Mouse (Mus musculus): ENCODE data around the gene 6430531B16Rik. TPM values are rescaled to one million over a fixed set of nuclear protein-coding genes. Genes with fewer than 3 reads are reported as not detected.

Gene 6430531B16Rik
- polyA plus RNA-seq, 1 experiment from 2014 or later: 0.74 TPM

GRCm38 (mm10) chr7:139967175-139967574 lies 11.4 kb downstream of the 6430531B16Rik start:
- no peak overlapping the region for H3K27ac ChIP-seq (replicated peaks)
- H3K4me3 ChIP-seq: no peak overlapping the region
- no peaks in the 10 kb centered on the region for H3K36me3 ChIP-seq
- peaks cover 21% of the 10 kb centered on the region for H3K4me1 ChIP-seq
- peaks cover 63% of the 10 kb centered on the region for H3K27me3 ChIP-seq (ENCODE audit: low read depth, poor library complexity, severe bottlenecking)
- H3K9me3 ChIP-seq (replicated peaks): no peaks in the 10 kb centered on the region
- 6% methylated on average over 4 of the region's 4 CpGs for WGBS
- no peak for DNase-seq (ENCODE audit: low spot score)

GRCm38 (mm10) chr7:139963814-139964213 lies 14.7 kb downstream of the 6430531B16Rik start:
- Histone ChIP-seq H3K36me3 (no peaks in the 10 kb centered on the region), H3K9me3 (replicated peaks) (no peaks in the 10 kb centered on the region), H3K27me3 (ENCODE audit: low read depth, poor library complexity, severe bottlenecking) (peaks cover 60% of the 10 kb centered on the region), H3K4me1 (peaks cover 11% of the 10 kb centered on the region), H3K27ac (replicated peaks) (no peak overlapping the region), H3K4me3 (no peak overlapping the region)
- 71% methylated on average over 4 of the region's 4 CpGs for whole genome bisulfite sequencing
- DNase-seq (ENCODE audit: low spot score): no peak

- Histone ChIP-seq H3K4me1 (peaks cover 6% of the 10 kb centered on the region), H3K27me3 (ENCODE audit: low read depth, poor library complexity, severe bottlenecking) (peaks cover 67% of the 10 kb centered on the region)
These were observed 17.4 kb downstream of the 6430531B16Rik start for GRCm38 (mm10) chr7:139961141-139961540.

GRCm38 (mm10) chr7:139957958-139958357 lies 20.6 kb downstream of the 6430531B16Rik start:
- 38% methylated on average over 11 of the region's 11 CpGs for WGBS
- Histone ChIP-seq H3K27me3 (ENCODE audit: low read depth, poor library complexity, severe bottlenecking) (peaks cover 73% of the 10 kb centered on the region), H3K36me3 (no peaks in the 10 kb centered on the region), H3K4me3 (no peak overlapping the region), H3K27ac (replicated peaks) (no peak overlapping the region), H3K4me1 (peaks cover 6% of the 10 kb centered on the region), H3K9me3 (replicated peaks) (no peaks in the 10 kb centered on the region)
- no peak for DNase-seq (ENCODE audit: low spot score)

More at GRCm38 (mm10) chr7:139961141-139961540, 17.4 kb downstream of the 6430531B16Rik start:
- WGBS: 89% methylated on average over 10 of the region's 10 CpGs
- Histone ChIP-seq H3K4me3 (no peak overlapping the region), H3K9me3 (replicated peaks) (no peaks in the 10 kb centered on the region), H3K27ac (replicated peaks) (no peak overlapping the region), H3K36me3 (no peaks in the 10 kb centered on the region)
- DNase-seq (ENCODE audit: low spot score): no peak

GRCm38 (mm10) chr7:139957437-139957836 lies 21.1 kb downstream of the 6430531B16Rik start:
- Histone ChIP-seq H3K27ac (replicated peaks) (no peak overlapping the region), H3K4me1 (peaks cover 8% of the 10 kb centered on the region), H3K36me3 (no peaks in the 10 kb centered on the region), H3K4me3 (no peak overlapping the region), H3K9me3 (replicated peaks) (no peaks in the 10 kb centered on the region), H3K27me3 (ENCODE audit: low read depth, poor library complexity, severe bottlenecking) (peaks cover 76% of the 10 kb centered on the region)
- no peak for DNase-seq (ENCODE audit: low spot score)
- 60% methylated on average over 11 of the region's 11 CpGs for WGBS

GRCm38 (mm10) chr7:139956658-139957057 lies 21.9 kb downstream of the 6430531B16Rik start:
- WGBS: 88% methylated on average over 3 of the region's 3 CpGs
- H3K9me3 ChIP-seq (replicated peaks): no peaks in the 10 kb centered on the region

GRCm38 (mm10) chr7:139955505-139955904 lies 23.1 kb downstream of the 6430531B16Rik start:
- no peak overlapping the region for H3K4me3 ChIP-seq
- WGBS: 82% methylated on average over 4 of the region's 4 CpGs
- H3K27me3 ChIP-seq (ENCODE audit: low read depth, poor library complexity, severe bottlenecking): peaks cover 78% of the 10 kb centered on the region
- peaks cover 26% of the 10 kb centered on the region for H3K4me1 ChIP-seq
- H3K36me3 ChIP-seq: no peaks in the 10 kb centered on the region
- no peak overlapping the region for H3K27ac ChIP-seq (replicated peaks)
- DNase-seq (ENCODE audit: low spot score): no peak
- H3K9me3 ChIP-seq (replicated peaks): no peaks in the 10 kb centered on the region

More at GRCm38 (mm10) chr7:139956658-139957057, 21.9 kb downstream of the 6430531B16Rik start:
- no peak overlapping the region for H3K4me3 ChIP-seq
- peaks cover 79% of the 10 kb centered on the region for H3K27me3 ChIP-seq (ENCODE audit: low read depth, poor library complexity, severe bottlenecking)
- H3K36me3 ChIP-seq: no peaks in the 10 kb centered on the region
- no peak for DNase-seq (ENCODE audit: low spot score)
- H3K4me1 ChIP-seq: peaks cover 16% of the 10 kb centered on the region
- no peak overlapping the region for H3K27ac ChIP-seq (replicated peaks)

GRCm38 (mm10) chr7:139951991-139952633 lies 26.4 kb downstream of the 6430531B16Rik start:
- DNase-seq (ENCODE audit: low spot score): peak; percentile 53
- no peaks in the 10 kb centered on the region for H3K36me3 ChIP-seq
- no peaks in the 10 kb centered on the region for H3K9me3 ChIP-seq (replicated peaks)
- peaks cover 31% of the 10 kb centered on the region for H3K4me1 ChIP-seq
- H3K4me3 ChIP-seq: no peak overlapping the region; the same call in 1 of the 2 replicates
- 43% methylated on average over 6 of the region's 6 CpGs for WGBS
- 0 out of 2 replicates have a peak overlapping the region, but pooled peaks have one; percentile 3 for H3K27ac ChIP-seq (replicated peaks)
- H3K27me3 ChIP-seq (ENCODE audit: low read depth, poor library complexity, severe bottlenecking): peaks cover 86% of the 10 kb centered on the region

GRCm38 (mm10) chr7:139951079-139951478 lies 27.5 kb downstream of the 6430531B16Rik start:
- Histone ChIP-seq H3K36me3 (no peaks in the 10 kb centered on the region), H3K27ac (replicated peaks) (peak overlapping the region; percentile 39; the same call in 1 of the 2 replicates), H3K27me3 (ENCODE audit: low read depth, poor library complexity, severe bottlenecking) (peaks cover 86% of the 10 kb centered on the region), H3K4me1 (peaks cover 31% of the 10 kb centered on the region), H3K9me3 (replicated peaks) (no peaks in the 10 kb centered on the region), H3K4me3 (peak overlapping the region; percentile 62)
- WGBS: 7% methylated on average over 16 of the region's 16 CpGs
- DNase-seq (ENCODE audit: low spot score): peak; percentile 43

GRCm38 (mm10) chr7:139950283-139950971 lies 28.1 kb downstream of the 6430531B16Rik start:
- whole genome bisulfite sequencing: 2% methylated on average over 33 of the region's 33 CpGs
- H3K27ac ChIP-seq (replicated peaks): peak overlapping the region; percentile 39; the same call in 1 of the 2 replicates
- DNase-seq (ENCODE audit: low spot score): peak; percentile 63
- H3K27me3 ChIP-seq (ENCODE audit: low read depth, poor library complexity, severe bottlenecking): peaks cover 86% of the 10 kb centered on the region
- no peaks in the 10 kb centered on the region for H3K36me3 ChIP-seq
- peak overlapping the region; percentile 62 for H3K4me3 ChIP-seq
- peaks cover 31% of the 10 kb centered on the region for H3K4me1 ChIP-seq
- no peaks in the 10 kb centered on the region for H3K9me3 ChIP-seq (replicated peaks)

- Histone ChIP-seq H3K4me3 (peak overlapping the region; percentile 62), H3K27me3 (ENCODE audit: low read depth, poor library complexity, severe bottlenecking) (peaks cover 86% of the 10 kb centered on the region), H3K9me3 (replicated peaks) (no peaks in the 10 kb centered on the region), H3K4me1 (peaks cover 31% of the 10 kb centered on the region), H3K36me3 (no peaks in the 10 kb centered on the region), H3K27ac (replicated peaks) (peak overlapping the region; percentile 39; the same call in 1 of the 2 replicates)
- under 1% methylated on average over 15 of the region's 15 CpGs for WGBS
- DNase-seq (ENCODE audit: low spot score): peak; percentile 68
These were observed 28.7 kb downstream of the 6430531B16Rik start for GRCm38 (mm10) chr7:139949893-139950282.

- Histone ChIP-seq H3K27me3 (ENCODE audit: low read depth, poor library complexity, severe bottlenecking) (peaks cover 100% of the 10 kb centered on the region), H3K9me3 (replicated peaks) (no peaks in the 10 kb centered on the region), H3K27ac (replicated peaks) (no peak overlapping the region), H3K4me3 (no peak overlapping the region), H3K36me3 (no peaks in the 10 kb centered on the region), H3K4me1 (peaks cover 29% of the 10 kb centered on the region)
- DNase-seq (ENCODE audit: low spot score): no peak
- 26% methylated on average over 5 of the region's 5 CpGs for WGBS
These were observed 32.5 kb downstream of the 6430531B16Rik start for GRCm38 (mm10) chr7:139946032-139946431.

- H3K27me3 ChIP-seq (ENCODE audit: low read depth, poor library complexity, severe bottlenecking): peaks cover 100% of the 10 kb centered on the region
- no peak overlapping the region for H3K4me3 ChIP-seq
- no peaks in the 10 kb centered on the region for H3K9me3 ChIP-seq (replicated peaks)
- no peak for DNase-seq (ENCODE audit: low spot score)
- H3K36me3 ChIP-seq: no peaks in the 10 kb centered on the region
- H3K4me1 ChIP-seq: peaks cover 24% of the 10 kb centered on the region
- no peak overlapping the region for H3K27ac ChIP-seq (replicated peaks)
- WGBS: 13% methylated on average over 5 of the region's 5 CpGs
These were observed 33.0 kb downstream of the 6430531B16Rik start for GRCm38 (mm10) chr7:139945516-139945915.
